Mouse (Mus musculus): ENCODE results near the gene Gm49369.
A peak's percentile ranks its signal among the peaks of the same experiment; 100 is the strongest.
"Not testable (repeated sequence)": the region's sequence is repeated elsewhere in the genome, so short reads cannot be mapped to it uniquely, and the experiment has no call there.

Gene Gm49369

GRCm38 (mm10) chr7:142371768-142372661 lies 10.5 kb downstream of the Gm49369 start:
- DNase-seq (ENCODE audit: low read depth, low spot score), result no peak

DNA sequence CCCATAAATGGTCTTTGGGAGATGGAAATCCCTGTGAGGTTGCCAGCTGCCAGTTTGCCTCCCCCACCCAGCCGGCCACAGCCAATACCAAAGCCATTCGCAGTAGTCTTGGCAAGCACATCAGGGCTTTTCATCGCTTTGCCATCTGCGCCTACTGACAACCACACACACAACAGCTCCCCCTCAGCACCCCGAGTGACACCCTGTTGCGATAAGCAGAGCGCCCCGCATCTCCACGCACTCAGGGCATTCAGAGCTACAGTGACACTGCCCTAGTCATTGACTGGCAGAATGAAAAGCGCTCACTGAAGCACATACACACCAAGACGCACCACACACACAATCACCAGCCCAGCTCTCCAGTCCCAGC lies 11.1 kb downstream of the Gm49369 start:
- DNase-seq (ENCODE audit: low read depth, low spot score), result no peak

GRCm38 (mm10) chr7:142370937-142371336 lies 11.5 kb downstream of the Gm49369 start:
- DNase-seq (ENCODE audit: low read depth, low spot score), result no peak

GRCm38 (mm10) chr7:142369820-142370219 lies 12.6 kb downstream of the Gm49369 start:
- no peak for DNase-seq (ENCODE audit: low read depth, low spot score)

DNA sequence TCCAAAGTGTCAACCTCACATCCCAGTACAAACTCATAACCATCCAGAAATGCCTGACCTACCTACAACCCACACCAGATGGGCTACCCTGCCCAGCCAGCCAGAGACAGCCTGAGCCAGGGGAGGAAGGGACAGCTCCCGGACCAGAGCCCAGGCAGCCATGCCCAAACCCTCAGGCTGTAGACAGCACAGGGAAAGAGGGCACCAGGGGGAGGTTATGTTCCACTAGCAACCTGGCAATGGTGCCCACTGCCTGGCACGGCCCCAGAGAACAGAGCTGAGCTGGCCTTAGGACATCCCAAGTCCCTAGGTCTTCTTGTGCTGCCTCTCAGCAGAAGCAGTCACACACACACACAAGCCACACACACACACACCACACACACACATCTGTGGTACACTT lies 13.6 kb downstream of the Gm49369 start:
- DNase-seq (ENCODE audit: low read depth, low spot score), result no peak

- DNase-seq (ENCODE audit: low read depth, low spot score), result no peak
These were observed 19.4 kb downstream of the Gm49369 start for GRCm38 (mm10) chr7:142363107-142363506.

GRCm38 (mm10) chr7:142360743-142361142 lies 21.7 kb downstream of the Gm49369 start:
- no peak for DNase-seq (ENCODE audit: low read depth, low spot score)

- no peak for DNase-seq (ENCODE audit: low read depth, low spot score)
These were observed 23.3 kb downstream of the Gm49369 start for GRCm38 (mm10) chr7:142359129-142359528.

DNA sequence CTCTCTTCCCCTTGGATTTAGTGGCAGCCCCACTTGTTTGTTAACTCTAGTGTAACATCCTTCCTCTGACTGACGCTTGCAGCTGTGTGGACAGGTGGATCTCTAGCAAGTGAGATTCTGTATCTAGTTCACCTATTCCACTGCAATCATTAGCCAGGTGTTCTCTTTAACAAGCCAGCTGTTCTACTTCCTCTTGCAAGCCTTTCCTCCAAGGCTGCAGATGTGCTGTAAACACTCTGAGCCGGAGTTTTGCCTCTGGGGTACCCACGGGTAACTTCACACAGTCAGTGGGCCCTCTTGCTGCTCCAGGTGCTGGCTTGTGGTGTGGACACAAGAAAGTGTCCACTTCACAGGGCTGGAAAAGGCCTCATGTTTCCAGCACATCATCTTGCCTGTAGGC lies 24.9 kb downstream of the Gm49369 start:
- DNase-seq (ENCODE audit: low read depth, low spot score), result no peak

DNA sequence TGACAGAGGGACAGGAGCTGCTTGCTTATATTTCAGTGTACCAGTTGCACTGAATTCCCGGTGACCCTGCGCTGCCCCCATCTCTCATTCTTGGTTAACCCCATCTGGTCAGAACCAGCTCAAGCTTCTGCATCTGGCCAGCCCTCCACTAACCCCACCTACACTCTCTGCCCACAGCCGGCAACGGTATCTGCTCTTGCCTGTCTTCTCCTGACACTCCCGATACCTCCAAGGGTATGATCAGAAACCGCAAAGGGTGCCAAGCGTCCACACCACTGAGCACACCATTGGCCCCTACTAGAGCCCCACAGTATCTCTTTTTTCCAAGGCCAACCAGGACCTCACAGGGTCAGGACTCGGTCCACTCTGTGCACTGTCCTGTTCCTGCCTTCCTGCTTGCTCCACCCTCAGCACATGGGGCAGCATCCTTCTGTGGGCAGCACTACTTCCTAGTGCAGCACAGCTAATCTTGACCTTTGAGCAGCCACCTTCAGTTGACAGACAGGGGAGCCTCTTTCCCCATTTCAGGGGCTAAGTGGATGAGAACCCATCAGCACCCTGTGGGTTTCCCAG lies 27.7 kb downstream of the Gm49369 start:
- DNase-seq (ENCODE audit: low read depth, low spot score), result no peak

DNA sequence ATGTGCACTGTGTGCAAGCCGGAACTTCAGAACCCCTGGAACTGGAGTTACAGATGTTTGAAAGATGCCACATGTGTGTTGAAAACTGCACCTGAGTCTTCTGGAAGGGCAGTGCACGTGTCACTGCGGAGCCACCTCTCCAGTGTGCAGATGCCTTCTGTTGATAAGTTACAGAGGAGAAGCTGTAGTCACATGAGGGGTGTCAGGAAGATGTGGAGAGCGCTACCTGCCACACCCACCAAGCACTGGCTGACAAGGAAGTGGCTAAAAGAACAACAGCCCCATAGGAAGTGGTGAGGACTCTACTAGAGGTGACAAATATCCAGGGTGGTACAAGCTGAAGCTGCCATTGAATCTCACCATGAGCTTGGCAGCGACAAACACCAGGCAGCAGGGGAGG lies 28.6 kb downstream of the Gm49369 start:
- DNase-seq (ENCODE audit: low read depth, low spot score), result no peak

- no peak for DNase-seq (ENCODE audit: low read depth, low spot score)
These were observed 30.9 kb downstream of the Gm49369 start for GRCm38 (mm10) chr7:142351569-142351968.

DNA sequence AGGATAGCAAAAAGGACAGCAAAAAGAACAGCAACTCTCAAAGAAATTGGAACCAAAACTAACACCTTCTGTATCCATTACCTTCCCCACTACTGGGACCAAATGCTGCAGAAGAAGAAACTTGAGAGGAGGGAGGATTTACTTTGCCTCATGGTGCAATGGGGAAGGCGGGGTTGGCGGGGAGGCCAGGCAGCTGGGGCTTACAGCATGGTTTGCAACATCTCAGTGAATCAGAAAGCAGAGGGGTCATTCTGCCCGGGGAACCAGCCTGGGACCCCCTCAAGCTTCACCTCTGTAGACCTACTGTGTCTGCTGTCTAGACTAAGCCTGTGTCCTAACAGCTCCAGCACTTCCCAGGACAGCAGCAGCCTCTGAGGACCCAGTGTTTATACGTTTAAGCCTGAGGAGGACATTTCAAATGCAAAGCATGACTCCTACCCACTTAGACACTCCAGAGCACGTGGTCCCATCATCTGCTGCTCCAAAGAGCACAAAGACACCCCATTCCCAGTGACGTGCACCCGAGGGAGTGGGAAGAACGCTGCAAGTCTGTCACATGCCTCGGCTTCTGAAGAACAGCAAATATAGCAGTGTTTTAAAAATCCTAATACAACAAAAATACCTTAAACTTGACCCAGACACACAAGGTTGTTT lies 33.0 kb downstream of the Gm49369 start:
- DNase-seq (ENCODE audit: low read depth, low spot score), result no peak

DNA sequence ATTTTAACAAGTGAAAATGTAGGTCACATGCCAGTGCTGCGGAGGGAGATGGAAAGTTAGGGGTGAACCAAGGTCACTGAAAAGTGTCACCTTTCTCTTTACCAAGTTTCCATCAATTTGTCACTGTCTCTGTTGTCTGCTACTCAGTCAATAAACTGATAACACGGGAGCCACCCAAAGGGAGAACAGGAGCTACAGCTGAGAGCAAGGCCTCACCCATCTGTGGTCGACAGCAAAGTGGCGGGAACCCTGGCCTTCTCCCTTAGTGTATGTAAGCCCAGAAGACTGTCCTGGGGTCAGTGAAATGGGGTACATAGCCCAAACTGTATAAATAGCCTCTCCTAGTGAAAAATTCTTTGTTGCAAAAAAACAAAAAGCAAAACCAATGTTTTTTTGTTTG lies 34.9 kb downstream of the Gm49369 start:
- DNase-seq (ENCODE audit: low read depth, low spot score), result no peak

GRCm38 (mm10) chr7:142342247-142342640 lies 40.2 kb downstream of the Gm49369 start:
- no peak for DNase-seq (ENCODE audit: low read depth, low spot score)

GRCm38 (mm10) chr7:142341564-142342246 lies 40.8 kb downstream of the Gm49369 start:
- no peak for DNase-seq (ENCODE audit: low read depth, low spot score)

DNA sequence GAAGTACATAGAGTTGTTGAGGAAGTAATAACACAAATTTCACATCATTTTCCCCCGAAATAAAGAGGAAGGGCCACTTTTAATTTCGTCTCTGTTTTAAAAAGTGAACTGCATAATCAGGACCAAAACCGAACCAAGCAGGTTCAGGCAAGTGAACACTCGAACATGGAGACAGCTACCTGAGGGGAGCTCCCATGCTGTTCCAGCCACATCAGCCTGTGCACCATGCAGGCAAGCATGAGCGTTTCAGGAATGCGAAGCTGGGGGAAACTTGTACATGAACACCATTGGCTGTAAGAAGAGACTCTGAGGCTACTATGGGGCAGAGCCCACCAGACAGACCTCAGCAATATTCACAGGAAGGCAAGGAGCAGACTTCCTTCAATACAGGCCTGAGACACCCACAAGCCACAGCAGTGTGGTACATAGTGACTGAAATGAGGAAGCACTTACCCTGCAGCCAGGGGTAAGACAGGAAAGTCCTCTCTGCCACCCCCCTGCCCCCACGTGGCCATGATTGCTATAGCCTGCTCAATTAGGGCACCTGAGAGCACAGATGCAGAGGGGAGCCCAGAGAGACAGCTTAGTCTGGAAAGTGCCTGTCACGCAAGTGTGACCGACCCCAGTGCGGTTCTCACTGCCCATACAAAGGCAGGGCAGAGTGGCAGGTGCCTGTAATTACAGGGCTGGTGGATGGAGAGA lies 42.0 kb downstream of the Gm49369 start:
- DNase-seq (ENCODE audit: low read depth, low spot score), result no peak

- no peak for DNase-seq (ENCODE audit: low read depth, low spot score)
These were observed 47.3 kb downstream of the Gm49369 start for GRCm38 (mm10) chr7:142335151-142335550.

DNA sequence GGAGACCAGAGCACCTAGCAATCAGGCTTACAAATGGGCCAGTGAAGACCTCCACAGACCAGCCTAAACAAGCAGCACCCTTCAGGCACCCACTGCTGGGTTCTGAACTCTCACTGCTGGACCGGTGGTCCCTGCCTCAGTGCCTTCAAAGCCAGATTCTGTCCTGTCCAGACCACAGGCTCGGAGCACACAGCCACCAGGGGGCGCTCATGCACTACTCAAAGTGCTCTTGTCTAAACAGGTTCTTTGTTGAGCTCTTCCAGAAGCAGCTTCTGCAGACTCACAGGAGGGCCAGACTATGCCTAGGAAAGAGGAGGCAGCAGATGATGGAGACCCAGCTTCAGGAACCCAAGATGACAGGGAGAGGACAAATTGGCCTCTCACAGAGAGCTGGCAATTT lies 48.2 kb downstream of the Gm49369 start:
- DNase-seq (ENCODE audit: low read depth, low spot score), result peak; percentile 90

DNA sequence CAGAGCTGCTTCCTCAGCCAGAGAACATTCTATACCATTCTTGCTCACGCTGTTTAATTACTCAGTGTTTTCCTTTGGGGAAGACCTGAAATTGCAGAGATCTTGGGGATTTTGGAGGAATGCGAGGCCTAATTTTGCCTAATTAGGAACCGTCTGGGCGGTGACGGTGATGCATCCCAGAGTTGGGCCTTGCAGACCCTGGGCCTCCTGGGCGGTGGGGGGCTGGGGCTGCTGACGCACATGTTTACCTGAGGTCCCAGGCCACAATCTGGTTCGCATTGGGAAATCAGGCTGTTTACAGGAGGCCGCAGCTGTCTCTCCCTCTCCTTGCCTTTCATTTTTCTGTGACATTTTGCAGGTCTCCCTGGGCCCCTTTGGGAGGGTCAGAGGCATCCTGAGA lies 49.7 kb downstream of the Gm49369 start:
- DNase-seq (ENCODE audit: low read depth, low spot score), result not testable (repeated sequence)

- DNase-seq (ENCODE audit: low read depth, low spot score), result no peak
These were observed 51.2 kb downstream of the Gm49369 start for GRCm38 (mm10) chr7:142331281-142331680.

Measured in forelimb bud, embryonic 11.5 days (tissue).